Mouse (Mus musculus) olfactory bulb, adult 2 months (tissue): Measurements from ENCODE around the gene Arhgap21.

Experiments used
- CTCF ChIP-seq: fragments of 200-500 bp; IDR thresholded peaks from 2 replicates; pipeline ENCODE4 v1.5.1; 2012; ENCODE audit warnings: low read depth, mild to moderate bottlenecking, low read length, moderate library complexity; ENCODE audit not compliant: insufficient read depth
- POLR2A ChIP-seq: fragments of 200-500 bp; IDR thresholded peaks from 2 replicates; pipeline ENCODE4 v1.6.1; 2012; ENCODE audit warnings: mild to moderate bottlenecking, low read depth, low read length, moderate library complexity; ENCODE audit not compliant: insufficient read depth

- TF ChIP-seq POLR2A (no peak), CTCF (no peak)
Observed at GRCm38 (mm10) chr2:20957995-20958394, 10.7 kb downstream of the Arhgap21 start.
